Mouse (Mus musculus) ES-E14 (cell line): ENCODE results near the gene Aqp9. TPM values are rescaled to one million over a fixed set of nuclear protein-coding genes. Genes with fewer than 3 reads are reported as not detected.

ENCODE experiments used
- DNase-seq: peaks from one replicate; pipeline ENCODE4 v3.0.0-alpha.2; 2013; ENCODE audit warnings: low read depth, low spot score
- H3K27ac ChIP-seq: 2 replicates; pipeline ENCODE4 v1.5.1; 2012; ENCODE audit warnings: low read depth, mild to moderate bottlenecking, low read length, moderate library complexity, mixed read lengths; ENCODE audit not compliant: poor library complexity, insufficient read depth, severe bottlenecking
- H3K36me3 ChIP-seq: 2 replicates; pipeline ENCODE4 v1.6.1; 2012; ENCODE audit warnings: mild to moderate bottlenecking, low read length, moderate library complexity, mixed read lengths; ENCODE audit not compliant: control insufficient read depth, poor library complexity, insufficient read depth, severe bottlenecking
- H3K4me1 ChIP-seq, 2 experiments: fragments of 150-350 bp in 1 of 2; sonication (generic) in 1 of 2; 2 replicates each; pipeline ENCODE4 v1.6.1; 2012; ENCODE audit warnings: low read length in 2 of 2, mild to moderate bottlenecking in 1 of 2, mixed read lengths in 1 of 2; ENCODE audit not compliant: control insufficient read depth in 2 of 2, insufficient read depth in 2 of 2, poor library complexity in 1 of 2
- H3K4me3 ChIP-seq, 2 experiments: fragments of 150-350 bp in 1 of 2; sonication (generic) in 1 of 2; 2 replicates each; pipeline ENCODE4 v1.5.1; 2012; ENCODE audit warnings: low read length in 2 of 2, low read depth in 1 of 2, mild to moderate bottlenecking in 1 of 2, mixed read lengths in 1 of 2; ENCODE audit not compliant: insufficient read depth in 1 of 2, poor library complexity in 1 of 2, severe bottlenecking in 1 of 2
- H3K9ac ChIP-seq: 2 replicates; pipeline ENCODE4 v1.6.1; 2012; ENCODE audit warnings: low read depth, mild to moderate bottlenecking, low read length, mixed read lengths; ENCODE audit not compliant: poor library complexity, insufficient read depth, severe bottlenecking
- H3K9me3 ChIP-seq: fragments of 150-350 bp; sonication (generic); 2 replicates; pipeline ENCODE4 v1.6.1; 2012; ENCODE audit warnings: low read depth, mild to moderate bottlenecking, low read length; ENCODE audit not compliant: control insufficient read depth, insufficient read depth
- CHD2 ChIP-seq: IDR thresholded peaks from 2 replicates; pipeline ENCODE4 v1.6.1; 2014; ENCODE audit warnings: mild to moderate bottlenecking, low read depth, low read length, inconsistent platforms
- HCFC1 ChIP-seq: IDR thresholded peaks from 2 replicates; pipeline ENCODE4 v1.6.1; 2012; ENCODE audit warnings: low read length, inconsistent platforms, borderline replicate concordance; ENCODE audit not compliant: insufficient read depth
- MAFK ChIP-seq: IDR thresholded peaks from 2 replicates; pipeline ENCODE4 v1.6.1; 2014; ENCODE audit warnings: mild to moderate bottlenecking, low read depth, low read length, inconsistent platforms; ENCODE audit not compliant: insufficient read depth
- ZC3H11A ChIP-seq: IDR thresholded peaks from 2 replicates; pipeline ENCODE4 v1.6.1; 2012; ENCODE audit warnings: low read depth, mild to moderate bottlenecking, inconsistent platforms, low read length, borderline replicate concordance
- ZNF384 ChIP-seq: IDR thresholded peaks from 2 replicates; pipeline ENCODE4 v1.6.1; 2012; ENCODE audit warnings: low read depth, low read length, inconsistent platforms
- in situ Hi-C, 2 experiments: fragments of 600-800 bp; cut with MboI; formaldehyde crosslinking; loops; one replicate each; pipeline ENCODE4 v1.15.1; 2025; ENCODE audit warnings: low sequenced_read_pairs in 2 of 2, inconsistent platforms in 1 of 2; ENCODE audit not compliant: unreplicated experiment in 2 of 2
- total RNA-seq: library from RNA; depleted of rRNA; stranded (reverse); fragments of 300-350 nt; gene quantifications from 2 replicates; pipeline ENCODE4 v1.2.3, GENCODE M21; 2012; rRNA removed

Aqp9 gene
- total RNA-seq, 1 experiment: 0.09 TPM

DNA sequence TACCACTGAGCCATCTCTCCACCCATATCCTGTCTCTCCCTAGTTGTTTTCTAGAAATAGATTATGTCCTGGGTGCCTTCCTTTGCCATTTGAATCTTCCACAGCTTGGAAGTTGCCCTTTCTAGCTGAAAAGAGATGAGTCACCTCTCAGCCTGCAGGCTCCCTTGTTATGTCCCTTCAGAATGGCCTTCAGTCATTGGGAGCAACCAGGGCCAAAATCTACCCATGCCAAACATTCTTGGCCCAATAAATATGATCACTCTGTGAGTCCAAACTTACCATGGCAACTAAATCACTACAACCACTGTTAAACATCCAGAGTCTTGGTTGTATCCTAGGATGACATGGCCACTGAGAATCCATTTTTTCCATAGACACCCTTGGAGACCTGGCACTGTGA is 106.2 kb downstream of the Aqp9 start:
- TF ChIP-seq HCFC1 (no peak), MAFK (no peak), ZNF384 (no peak), ZC3H11A (no peak), CHD2 (no peak)
- Histone ChIP-seq H3K4me1 (no peaks in the 10 kb centered on the region), H3K4me3 (no peak overlapping the region), H3K9me3 (no peaks in the 10 kb centered on the region), H3K9ac (no peak overlapping the region), H3K36me3 (no peaks in the 10 kb centered on the region), H3K27ac (no peak overlapping the region)
- DNase-seq: no peak
- in situ Hi-C loops: no loop called here

Other genes starting within 250 kb of the Aqp9 start
- 0.11 and 0.36 TPM in 2 replicates for gene Lipc, start 216.5 kb downstream of the Aqp9 start, total RNA-seq
- 1.0 and 1.5 TPM in 2 replicates for gene Aldh1a2, start 47.1 kb upstream of the Aqp9 start, total RNA-seq